In the genomic region with DNA sequence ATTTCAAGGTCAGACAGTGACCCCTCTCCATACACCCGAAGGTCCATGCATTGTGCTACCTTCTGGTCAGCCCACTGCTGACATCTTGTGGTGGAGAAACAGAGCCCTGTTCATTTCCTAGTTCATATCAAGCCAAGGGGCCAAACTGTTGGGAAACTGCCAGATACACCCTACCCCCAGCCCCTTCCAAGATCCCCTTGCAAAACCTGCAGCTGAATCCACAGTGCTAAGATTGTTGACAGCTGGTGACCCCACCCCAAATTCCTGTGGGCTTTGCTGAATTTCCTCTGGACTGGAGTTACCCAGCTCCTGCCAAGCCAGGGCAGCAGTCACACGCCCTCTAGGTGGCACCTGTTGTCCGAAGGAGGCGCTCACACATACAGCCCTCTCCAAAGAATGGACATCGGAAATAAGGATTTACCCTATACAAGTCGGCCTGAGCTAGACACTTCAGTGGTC, we compare ENCODE assay signal across 7 mouse cellular contexts.
DNase-seq lines count a peak whose midpoint lies in the region; ATAC-seq and TF ChIP-seq lines count a peak whose summit lies in the region.

No protein-coding gene starts in this region.

- no peaks in the 10 kb centered on the region for H3K4me1 ChIP-seq in lung, embryonic 14.5 days (ENCODE audit: insufficient read depth)
- H3K4me1 ChIP-seq in olfactory bulb, adult 2 months (ENCODE audit: control insufficient read depth, insufficient read depth, low read length), result peaks cover 7% of the 10 kb centered on the region

- H3K4me2 ChIP-seq in lung, embryonic 14.5 days, result no peak overlapping the region

- H3K27ac ChIP-seq in lung, embryonic 14.5 days (ENCODE audit: low read depth), result no peak overlapping the region
- H3K27ac ChIP-seq in olfactory bulb, adult 2 months (ENCODE audit: insufficient read depth, low read depth, low read length), result no peak overlapping the region

- TF ChIP-seq POLR2A in olfactory bulb, adult 2 months (IDR thresholded peaks at IDR 0.05; ENCODE audit: insufficient read depth, low read depth, low read length), result no peak

- ATAC-seq in lung, embryonic 14.5 days (ENCODE audit: insufficient read depth), result peak; percentile 55

- no peaks in the 10 kb centered on the region for H3K9me3 ChIP-seq in lung, embryonic 14.5 days (ENCODE audit: low read depth, low read length)

- 18% methylated on average over 6 of the region's 6 CpGs for WGBS in lung, embryonic 14.5 days
- 32% methylated on average over 6 of the region's 6 CpGs for WGBS in olfactory bulb, adult 2 months

- H3K9ac ChIP-seq in lung, embryonic 14.5 days, result no peak overlapping the region

- DNase-seq in ES-CJ7 (ENCODE audit: low read depth, low spot score), result peak; percentile 63
- peak; percentile 63 for DNase-seq in adrenal gland, postnatal 10 days
- DNase-seq in gastrocnemius, adult 18-20 months (ENCODE audit: low spot score), result peak; percentile 79
- DNase-seq in induced T-regulatory cell, adult 2 months (ENCODE audit: low read depth), result peak; percentile 48
- DNase-seq in lung, embryonic 14.5 days, result peak; percentile 76
- DNase-seq in frontal cortex, postnatal 14 days (ENCODE audit: low spot score in 2 of 2), result no peak

- no peak overlapping the region for H3K4me3 ChIP-seq in lung, embryonic 14.5 days (ENCODE audit: low read depth, low read length)
- H3K4me3 ChIP-seq in olfactory bulb, adult 2 months (ENCODE audit: insufficient read depth, low read depth, low read length), result no peak overlapping the region

- TF ChIP-seq CTCF in lung, embryonic 14.5 days (IDR thresholded peaks at IDR 0.05; ENCODE audit: low read depth), result peak; percentile 74
- TF ChIP-seq CTCF in olfactory bulb, adult 2 months (IDR thresholded peaks at IDR 0.05; ENCODE audit: insufficient read depth, low read depth, low read length), result 0 out of 2 replicates have a peak, but pooled peaks have one; percentile 7

- H3K27me3 ChIP-seq in lung, embryonic 14.5 days (ENCODE audit: insufficient read depth, low read length), result no peaks in the 10 kb centered on the region

- H3K36me3 ChIP-seq in lung, embryonic 14.5 days (ENCODE audit: insufficient read depth), result no peaks in the 10 kb centered on the region

Comparison
In these comparisons a context has a peak if more than half of its experiments do, and no peak if none do; other contexts are left out.
1. DNase-seq: peak in ES-CJ7 (single experiment), adrenal gland, postnatal 10 days (single experiment), gastrocnemius, adult 18-20 months (single experiment), induced T-regulatory cell, adult 2 months (single experiment) and lung, embryonic 14.5 days (single experiment); none in frontal cortex, postnatal 14 days (0 of 2).